Mouse (Mus musculus) embryonic facial prominence, embryonic 15.5 days (tissue): ENCODE measurements at regions not wholly inside any gene's neighbourhood (a gene's known extent, or its start where the extent isn't known, plus 50 kb on each side); places are given as distances from the start of the nearest gene placed in this dataset.

ENCODE experiments used
- ATAC-seq: fragments of 200-750 bp; cut with Nextera tagmentation; 2 replicates; pipeline ENCODE4 v1.8.0; 2017; ENCODE audit warnings: low read depth, moderate TSS enrichment; ENCODE audit not compliant: insufficient number of reproducible peaks, low FRiP score, low TSS enrichment
- H3K27ac ChIP-seq: fragments of 300-500 bp; sonication (generic); replicated peaks from 2 replicates; pipeline ENCODE4 v1.5.1; 2015; ENCODE audit warnings: mild to moderate bottlenecking, inconsistent platforms
- H3K27me3 ChIP-seq: fragments of 300-500 bp; sonication (generic); 2 replicates; pipeline ENCODE4 v1.6.1; 2015; ENCODE audit warnings: inconsistent platforms
- H3K36me3 ChIP-seq: fragments of 300-500 bp; sonication (generic); 2 replicates; pipeline ENCODE4 v1.6.1; 2015; ENCODE audit warnings: mild to moderate bottlenecking, inconsistent platforms
- H3K4me1 ChIP-seq: fragments of 300-500 bp; sonication (generic); 2 replicates; pipeline ENCODE4 v1.6.1; 2015; ENCODE audit warnings: inconsistent platforms
- H3K4me2 ChIP-seq: fragments of 300-500 bp; sonication (generic); replicated peaks from 2 replicates; pipeline ENCODE4 v1.6.1; 2015; ENCODE audit warnings: mild to moderate bottlenecking, inconsistent platforms
- H3K4me3 ChIP-seq: fragments of 300-500 bp; sonication (generic); replicated peaks from 2 replicates; pipeline ENCODE4 v1.5.1; 2015; ENCODE audit warnings: mild to moderate bottlenecking, inconsistent platforms
- H3K9ac ChIP-seq: fragments of 300-500 bp; sonication (generic); 2 replicates; pipeline ENCODE4 v1.6.1; 2015; ENCODE audit warnings: inconsistent platforms
- H3K9me3 ChIP-seq: fragments of 300-500 bp; sonication (generic); replicated peaks from 2 replicates; pipeline ENCODE4 v1.6.1; 2016; ENCODE audit warnings: inconsistent platforms
- WGBS: fragments of 180-500 bp; shearing (Covaris S2); methylation state at CpG from one replicate; pipeline ENCODE4 v1.1.7; 2015; 5-methylcytosine and 5-hydroxymethylcytosine counted together

DNA sequence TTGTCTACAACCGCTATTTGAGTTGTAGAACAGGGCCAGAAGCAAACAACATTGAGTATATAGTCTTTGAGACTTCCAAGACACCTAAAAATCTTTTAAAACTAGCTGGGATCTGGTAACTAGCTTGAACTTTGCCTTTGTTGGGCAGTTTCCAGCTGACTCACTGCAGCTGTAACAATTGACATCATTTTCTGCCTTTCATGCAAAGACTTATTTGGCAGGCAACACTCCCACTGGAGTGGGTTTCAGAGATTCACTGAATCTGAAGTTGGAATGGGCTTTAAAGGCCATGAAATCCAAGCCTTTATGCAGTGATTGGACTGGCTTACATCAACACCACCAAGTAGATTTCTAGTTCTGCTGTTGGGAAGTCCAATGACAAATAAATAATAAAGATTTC is 173.6 kb upstream of the Nova1 start:
- WGBS, result 85% methylated on average over 1 of the region's 1 CpGs

DNA sequence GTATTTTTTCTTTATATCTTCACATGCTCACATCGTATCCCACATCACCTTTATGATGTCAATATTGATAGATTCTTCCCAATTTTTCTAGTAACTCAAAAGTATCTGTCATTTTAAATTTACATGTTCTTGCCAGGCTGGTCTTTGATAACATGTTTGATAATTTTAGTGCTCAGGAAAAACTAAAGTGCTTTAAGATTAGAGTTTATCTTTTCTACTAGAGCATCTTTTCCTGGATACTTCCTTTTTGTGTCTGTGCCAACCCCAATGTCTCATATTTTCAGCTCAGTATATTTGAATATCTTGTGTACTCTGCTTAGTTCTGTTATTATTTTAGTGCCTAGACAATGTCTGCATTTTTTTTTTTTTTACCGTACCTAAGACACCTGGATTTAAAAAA is 170.2 kb upstream of the Nova1 start:
- H3K9ac ChIP-seq, result no peak overlapping the region
- no peak overlapping the region for H3K4me2 ChIP-seq
- H3K27ac ChIP-seq, result no peak overlapping the region
- H3K9me3 ChIP-seq, result no peaks in the 10 kb centered on the region
- no peak overlapping the region for H3K4me3 ChIP-seq
- 78% methylated on average over 2 of the region's 2 CpGs for WGBS
- no peaks in the 10 kb centered on the region for H3K4me1 ChIP-seq
- no peaks in the 10 kb centered on the region for H3K36me3 ChIP-seq
- H3K27me3 ChIP-seq, result no peaks in the 10 kb centered on the region
- ATAC-seq, result no peak

More for the DNA sequence above, 173.6 kb upstream of the Nova1 start:
- Histone ChIP-seq H3K36me3 (no peaks in the 10 kb centered on the region), H3K4me2 (no peak overlapping the region), H3K27ac (no peak overlapping the region), H3K4me1 (no peaks in the 10 kb centered on the region), H3K9me3 (no peaks in the 10 kb centered on the region), H3K4me3 (no peak overlapping the region), H3K9ac (no peak overlapping the region), H3K27me3 (no peaks in the 10 kb centered on the region)
- ATAC-seq, result no peak

- Histone ChIP-seq H3K4me1 (no peaks in the 10 kb centered on the region), H3K27ac (no peak overlapping the region), H3K27me3 (no peaks in the 10 kb centered on the region), H3K4me2 (no peak overlapping the region), H3K4me3 (no peak overlapping the region), H3K36me3 (no peaks in the 10 kb centered on the region), H3K9me3 (no peaks in the 10 kb centered on the region), H3K9ac (no peak overlapping the region)
- 83% methylated on average over 3 of the region's 3 CpGs for WGBS
- ATAC-seq, result no peak
Measured at GRCm38 (mm10) chr12:46950223-46950779, 131.6 kb upstream of the Nova1 start.

GRCm38 (mm10) chr12:46945707-46946106 is 127.0 kb upstream of the Nova1 start:
- no peaks in the 10 kb centered on the region for H3K36me3 ChIP-seq
- no peaks in the 10 kb centered on the region for H3K4me1 ChIP-seq
- no peaks in the 10 kb centered on the region for H3K27me3 ChIP-seq
- no peak overlapping the region for H3K9ac ChIP-seq
- H3K4me2 ChIP-seq, result no peak overlapping the region
- no peak overlapping the region for H3K4me3 ChIP-seq
- no peaks in the 10 kb centered on the region for H3K9me3 ChIP-seq
- ATAC-seq, result no peak
- no peak overlapping the region for H3K27ac ChIP-seq

DNA sequence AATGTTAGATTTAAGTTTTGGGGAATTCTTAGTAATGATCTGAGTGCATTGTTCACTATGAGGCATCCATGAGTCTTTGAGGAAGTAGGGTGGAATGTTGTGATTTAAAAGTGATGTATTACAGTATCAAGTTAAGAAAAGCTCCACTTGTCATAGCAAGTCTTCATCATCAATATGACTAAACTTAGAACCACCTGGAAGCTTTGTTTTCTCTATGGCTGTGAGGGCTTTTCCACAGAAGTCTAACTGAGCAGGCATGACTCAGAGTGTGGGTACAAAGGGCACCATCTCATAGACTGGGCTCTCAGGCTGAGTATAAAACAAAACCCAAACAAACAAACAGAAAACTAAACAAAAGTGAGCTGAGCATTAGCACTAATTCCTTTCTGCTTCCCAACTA is 112.4 kb upstream of the Nova1 start:
- H3K4me2 ChIP-seq, result no peak overlapping the region
- H3K27ac ChIP-seq, result no peak overlapping the region
- H3K36me3 ChIP-seq, result no peaks in the 10 kb centered on the region
- no peaks in the 10 kb centered on the region for H3K27me3 ChIP-seq
- no peak overlapping the region for H3K9ac ChIP-seq
- H3K4me3 ChIP-seq, result no peak overlapping the region
- H3K4me1 ChIP-seq, result no peaks in the 10 kb centered on the region
- no peak for ATAC-seq
- no peaks in the 10 kb centered on the region for H3K9me3 ChIP-seq

GRCm38 (mm10) chr12:46917286-46917685 is 98.6 kb upstream of the Nova1 start:
- ATAC-seq, result no peak
- no peaks in the 10 kb centered on the region for H3K27me3 ChIP-seq
- H3K36me3 ChIP-seq, result no peaks in the 10 kb centered on the region
- H3K9me3 ChIP-seq, result no peaks in the 10 kb centered on the region
- 63% methylated on average over 4 of the region's 4 CpGs for WGBS
- no peak overlapping the region for H3K27ac ChIP-seq
- no peak overlapping the region for H3K4me3 ChIP-seq
- H3K4me1 ChIP-seq, result no peaks in the 10 kb centered on the region
- no peak overlapping the region for H3K9ac ChIP-seq
- H3K4me2 ChIP-seq, result no peak overlapping the region

GRCm38 (mm10) chr12:46878164-46878563 is 59.4 kb upstream of the Nova1 start:
- no peak overlapping the region for H3K9ac ChIP-seq
- no peak overlapping the region for H3K27ac ChIP-seq
- H3K9me3 ChIP-seq, result no peaks in the 10 kb centered on the region
- no peaks in the 10 kb centered on the region for H3K4me1 ChIP-seq
- H3K36me3 ChIP-seq, result no peaks in the 10 kb centered on the region
- ATAC-seq, result no peak
- 88% methylated on average over 3 of the region's 3 CpGs for WGBS
- H3K4me3 ChIP-seq, result no peak overlapping the region
- H3K4me2 ChIP-seq, result no peak overlapping the region
- no peaks in the 10 kb centered on the region for H3K27me3 ChIP-seq

DNA sequence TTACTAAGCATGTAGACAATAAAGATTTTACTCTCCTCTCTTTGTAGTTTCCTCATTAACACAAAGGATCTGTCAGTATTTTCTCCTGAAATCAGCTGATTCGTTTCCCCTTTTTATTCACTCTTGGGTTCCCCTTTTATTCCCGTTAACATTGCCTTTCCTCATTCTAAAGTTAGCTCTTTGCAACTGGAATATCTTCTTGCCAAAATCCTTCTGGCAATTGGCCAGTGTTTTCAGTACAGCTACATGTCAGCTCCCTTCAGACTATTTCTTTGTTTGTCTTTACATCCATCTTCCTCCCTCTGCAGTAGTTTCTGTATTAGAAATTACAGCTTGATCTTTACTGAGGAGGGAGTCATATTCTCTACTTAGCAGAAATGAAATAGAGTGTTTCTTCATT is 51.4 kb upstream of the Nova1 start:
- Histone ChIP-seq H3K27ac (no peak overlapping the region), H3K4me3 (no peak overlapping the region), H3K36me3 (no peaks in the 10 kb centered on the region), H3K9ac (no peak overlapping the region), H3K4me1 (no peaks in the 10 kb centered on the region), H3K27me3 (no peaks in the 10 kb centered on the region), H3K9me3 (no peaks in the 10 kb centered on the region), H3K4me2 (no peak overlapping the region)
- no peak for ATAC-seq
- 22% methylated on average over 2 of the region's 2 CpGs for WGBS
